Mouse (Mus musculus) kidney, embryonic 16.5 days (tissue): Measurements from ENCODE around the gene 1700020A23Rik. TPM values are rescaled to one million over a fixed set of nuclear protein-coding genes. Genes with fewer than 3 reads are reported as not detected.

Experiments used
- polyA plus RNA-seq: library from polyadenylated mRNA; unstranded; fragments of >200 nt; fragmentation: Nextera tagmentation; extraction: Ambion mirVana; gene quantifications from 2 replicates; pipeline ENCODE4 v1.2.1, GENCODE M21; 2015

1700020A23Rik gene
- polyA plus RNA-seq, 1 experiment from 2014 or later: not detected

Other genes starting within 250 kb of the 1700020A23Rik start
- gene Snrpb, start 225.9 kb upstream of the 1700020A23Rik start, polyA plus RNA-seq: 687 and 730 TPM in 2 replicates
- gene Tmc2, start 210.1 kb upstream of the 1700020A23Rik start, polyA plus RNA-seq: not detected in 2 replicates
- gene Nop56, start 130.8 kb upstream of the 1700020A23Rik start, polyA plus RNA-seq: 310 and 313 TPM in 2 replicates
- 227 and 246 TPM in 2 replicates for gene Idh3b, start 120.7 kb upstream of the 1700020A23Rik start, polyA plus RNA-seq
- gene Ebf4, start 110.1 kb upstream of the 1700020A23Rik start, polyA plus RNA-seq: 2.1 and 2.3 TPM in 2 replicates
- gene Cpxm1, start 7.7 kb upstream of the 1700020A23Rik start, polyA plus RNA-seq: 104 and 105 TPM in 2 replicates
- gene Gm28372, start within 50 bp of the 1700020A23Rik start, polyA plus RNA-seq: not detected in 2 replicates
- gene Tmem239, start 1.2 kb downstream of the 1700020A23Rik start, polyA plus RNA-seq: not detected in 2 replicates
- gene Vps16, start 19.1 kb downstream of the 1700020A23Rik start, polyA plus RNA-seq: 109 and 115 TPM in 2 replicates
- gene Pced1a, start 19.4 kb downstream of the 1700020A23Rik start, polyA plus RNA-seq: 20.1 and 21.7 TPM in 2 replicates
- gene Ptpra, start 45.0 kb downstream of the 1700020A23Rik start, polyA plus RNA-seq: 91.6 and 92.0 TPM in 2 replicates
- gene Mrps26, start 158.5 kb downstream of the 1700020A23Rik start, polyA plus RNA-seq: 98.5 and 104 TPM in 2 replicates
- gene Oxt, start 170.9 kb downstream of the 1700020A23Rik start, polyA plus RNA-seq: 0.32 TPM in 1 of 2 replicates, not detected in the other
- not detected in 2 replicates for gene Avp, start 177.3 kb downstream of the 1700020A23Rik start, polyA plus RNA-seq
- gene Fastkd5, start 224.8 kb downstream of the 1700020A23Rik start, polyA plus RNA-seq: 16.4 and 19.8 TPM in 2 replicates
- gene Ubox5, start 224.8 kb downstream of the 1700020A23Rik start, polyA plus RNA-seq: 14.3 and 16.0 TPM in 2 replicates
- 15.7 and 17.7 TPM in 2 replicates for gene Lzts3, start 237.5 kb downstream of the 1700020A23Rik start, polyA plus RNA-seq